Mouse (Mus musculus) midbrain, postnatal 0 days (tissue): ENCODE results near the gene Cdr2l. TPM values are rescaled to one million over a fixed set of nuclear protein-coding genes. Genes with fewer than 3 reads are reported as not detected.
A peak's percentile ranks its signal among the peaks of the same experiment; 100 is the strongest.

Experiments
- ATAC-seq: fragments of 200-750 bp; cut with Nextera tagmentation; 2 replicates; pipeline ENCODE4 v1.8.0; 2017; ENCODE audit warnings: moderate number of reproducible peaks, mild to moderate bottlenecking, moderate TSS enrichment, moderate library complexity; ENCODE audit not compliant: low FRiP score
- DNase-seq: peaks from one replicate; pipeline ENCODE4 v3.0.0-alpha.2; 2015; ENCODE audit warnings: low spot score
- H3K27ac ChIP-seq: fragments of 300-500 bp; sonication (generic); 2 replicates; pipeline ENCODE4 v1.5.1; 2014; ENCODE audit warnings: low read depth, mild to moderate bottlenecking, low read length, mixed read lengths
- H3K27me3 ChIP-seq: fragments of 300-500 bp; sonication (generic); 2 replicates; pipeline ENCODE4 v1.6.1; 2014; ENCODE audit warnings: low read length, control low read depth, mixed read lengths; ENCODE audit not compliant: insufficient read depth
- H3K36me3 ChIP-seq: fragments of 300-500 bp; sonication (generic); 2 replicates; pipeline ENCODE4 v1.6.1; 2014; ENCODE audit warnings: low read length, control low read depth, mixed read lengths; ENCODE audit not compliant: insufficient read depth
- H3K4me1 ChIP-seq: fragments of 300-500 bp; sonication (generic); 2 replicates; pipeline ENCODE4 v1.6.1; 2014; ENCODE audit warnings: mild to moderate bottlenecking, control low read depth, antibody characterized with exemption, low read length, mixed read lengths; ENCODE audit not compliant: insufficient read depth
- H3K4me2 ChIP-seq: fragments of 300-500 bp; sonication (generic); 2 replicates; pipeline ENCODE4 v1.6.1; 2014; ENCODE audit warnings: low read depth, mild to moderate bottlenecking, low read length, mixed read lengths; ENCODE audit not compliant: poor library complexity, severe bottlenecking
- H3K4me3 ChIP-seq: fragments of 300-500 bp; sonication (generic); 2 replicates; pipeline ENCODE4 v1.5.1; 2014; ENCODE audit warnings: low read depth, mild to moderate bottlenecking, low read length, moderate library complexity
- H3K9ac ChIP-seq: fragments of 300-500 bp; sonication (generic); replicated peaks from 2 replicates; pipeline ENCODE4 v1.6.1; 2014; ENCODE audit warnings: mild to moderate bottlenecking, low read length, moderate library complexity, mixed read lengths; ENCODE audit not compliant: poor library complexity, severe bottlenecking
- H3K9me3 ChIP-seq: fragments of 300-500 bp; sonication (generic); 2 replicates; pipeline ENCODE4 v1.6.1; 2016; ENCODE audit warnings: low read length, control low read depth
- CTCF ChIP-seq: IDR thresholded peaks from 2 replicates; pipeline ENCODE4 v1.5.1; 2016; ENCODE audit warnings: antibody characterized with exemption, mild to moderate bottlenecking
- WGBS: fragments of 180-500 bp; shearing (Covaris S2); extraction: QIAGEN DNeasy Blood & Tissue Kit; methylation state at CpG from one replicate; pipeline ENCODE4 v1.1.7; 2014; 5-methylcytosine and 5-hydroxymethylcytosine counted together
- polyA plus RNA-seq: library from polyadenylated mRNA; unstranded; fragments of >200 nt; fragmentation: Nextera tagmentation; extraction: Ambion mirVana; gene quantifications from 2 replicates; pipeline ENCODE4 v1.2.1, GENCODE M21; 2015
- total RNA-seq: library from RNA; depleted of rRNA; stranded (reverse); fragments of >200 nt; gene quantifications from 2 replicates; pipeline ENCODE4 v1.2.3, GENCODE M21; 2014

Cdr2l gene
- total and polyA plus RNA-seq, 2 experiments from 2014 or later, result 17.2 to 68.8 TPM

GRCm38 (mm10) chr11:115403338-115404124, 21.8 kb downstream of the Cdr2l start, which contains the start of gene Mrpl58:
Gene Mrpl58, plus strand, starts transcription at chr11:115403752.
- peak within 1 kb of the TSS; percentile 54 for H3K4me2 ChIP-seq
- H3K36me3 ChIP-seq, result peaks cover 13% of the 10 kb centered on the region
- 3% methylated on average over 50 of the region's 50 CpGs for WGBS
- peak within 1 kb of the TSS; percentile 89 for H3K27ac ChIP-seq
- H3K9ac ChIP-seq, result peak within 1 kb of the TSS; percentile 77
- TF ChIP-seq CTCF, result no peak; the same call in 1 of the 2 replicates
- ATAC-seq (peak; percentile 85), DNase-seq (peak; percentile 90)
- H3K27me3 ChIP-seq, result no peaks in the 10 kb centered on the region
- H3K4me1 ChIP-seq, result peaks cover 22% of the 10 kb centered on the region; the same call in 1 of the 2 replicates
- H3K4me3 ChIP-seq, result peak within 1 kb of the TSS; percentile 72
- no peaks in the 10 kb centered on the region for H3K9me3 ChIP-seq

DNA sequence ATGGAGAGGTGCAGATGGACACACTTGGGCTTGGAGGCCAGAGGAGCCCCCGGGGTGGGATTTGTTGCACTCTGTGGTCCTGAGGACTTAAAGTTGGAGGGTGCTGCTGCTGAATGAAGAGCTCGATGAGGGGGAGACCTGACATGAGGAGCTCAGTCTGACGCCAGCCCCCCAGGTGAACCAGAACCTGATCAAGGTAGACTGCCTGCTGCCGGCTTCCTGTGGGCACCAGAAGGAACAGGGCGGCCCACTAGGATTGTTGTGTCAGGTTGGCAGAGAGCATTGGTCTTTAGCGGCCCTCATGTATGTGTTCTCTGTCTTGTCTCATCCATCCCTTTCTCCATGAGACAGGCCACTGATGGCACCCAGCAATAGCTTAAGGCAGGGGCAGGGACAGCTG, 24.0 kb downstream of the Cdr2l start:
- H3K4me3 ChIP-seq, result no peak overlapping the region
- ATAC-seq, result no peak
- WGBS, result over 99% methylated on average over 6 of the region's 6 CpGs

GRCm38 (mm10) chr11:115406858-115407401, 25.2 kb downstream of the Cdr2l start:
- DNase-seq (no peak), ATAC-seq (no peak)
- 95% methylated on average over 17 of the region's 17 CpGs for WGBS
- no peak for TF ChIP-seq CTCF
- no peaks in the 10 kb centered on the region for H3K9me3 ChIP-seq
- H3K4me1 ChIP-seq, result peaks cover 14% of the 10 kb centered on the region; the same call in 1 of the 2 replicates
- H3K9ac ChIP-seq, result no peak overlapping the region
- H3K36me3 ChIP-seq, result peaks cover 19% of the 10 kb centered on the region
- H3K27me3 ChIP-seq, result no peaks in the 10 kb centered on the region
- H3K4me2 ChIP-seq, result no peak overlapping the region
- H3K27ac ChIP-seq, result no peak overlapping the region
- H3K4me3 ChIP-seq, result no peak overlapping the region

More for the DNA sequence above, 24.0 kb downstream of the Cdr2l start:
- H3K27me3 ChIP-seq, result no peaks in the 10 kb centered on the region
- no peaks in the 10 kb centered on the region for H3K9me3 ChIP-seq
- H3K4me2 ChIP-seq, result no peak overlapping the region
- H3K27ac ChIP-seq, result no peak overlapping the region
- peaks cover 16% of the 10 kb centered on the region for H3K36me3 ChIP-seq
- peaks cover 21% of the 10 kb centered on the region; the same call in 1 of the 2 replicates for H3K4me1 ChIP-seq
- DNase-seq, result no peak
- no peak overlapping the region for H3K9ac ChIP-seq
- no peak for TF ChIP-seq CTCF

GRCm38 (mm10) chr11:115408266-115408920, 26.7 kb downstream of the Cdr2l start:
- no peak for DNase-seq
- Histone ChIP-seq H3K27me3 (no peaks in the 10 kb centered on the region), H3K27ac (no peak overlapping the region), H3K9me3 (no peaks in the 10 kb centered on the region), H3K4me3 (no peak overlapping the region), H3K36me3 (peaks cover 19% of the 10 kb centered on the region), H3K9ac (no peak overlapping the region), H3K4me1 (peaks cover 9% of the 10 kb centered on the region; the same call in 1 of the 2 replicates), H3K4me2 (no peak overlapping the region)
- peak; percentile 37 for TF ChIP-seq CTCF
- WGBS, result 68% methylated on average over 6 of the region's 6 CpGs
- ATAC-seq, result no peak

- ATAC-seq, result no peak
- no peaks in the 10 kb centered on the region for H3K9me3 ChIP-seq
- H3K36me3 ChIP-seq, result peaks cover 19% of the 10 kb centered on the region
- H3K4me2 ChIP-seq, result no peak overlapping the region
- peaks cover 8% of the 10 kb centered on the region; the same call in 1 of the 2 replicates for H3K4me1 ChIP-seq
- DNase-seq, result no peak
- no peaks in the 10 kb centered on the region for H3K27me3 ChIP-seq
- no peak overlapping the region for H3K4me3 ChIP-seq
- 0 out of 2 replicates have a peak overlapping the region, but pooled peaks have one; percentile 27 for H3K27ac ChIP-seq
- TF ChIP-seq CTCF, result no peak
- 0 out of 2 replicates have a peak overlapping the region, but pooled peaks have one; percentile 5 for H3K9ac ChIP-seq
- 14% methylated on average over 7 of the region's 7 CpGs for WGBS
Observed at GRCm38 (mm10) chr11:115409556-115409955, 27.8 kb downstream of the Cdr2l start.
